Mouse (Mus musculus): ENCODE results near the gene Mtmr10. TPM values are rescaled to one million over a fixed set of nuclear protein-coding genes. Genes with fewer than 3 reads are reported as not detected.

Gene Mtmr10
- polyA plus RNA-seq, 1 experiment: 10.4 TPM

DNA sequence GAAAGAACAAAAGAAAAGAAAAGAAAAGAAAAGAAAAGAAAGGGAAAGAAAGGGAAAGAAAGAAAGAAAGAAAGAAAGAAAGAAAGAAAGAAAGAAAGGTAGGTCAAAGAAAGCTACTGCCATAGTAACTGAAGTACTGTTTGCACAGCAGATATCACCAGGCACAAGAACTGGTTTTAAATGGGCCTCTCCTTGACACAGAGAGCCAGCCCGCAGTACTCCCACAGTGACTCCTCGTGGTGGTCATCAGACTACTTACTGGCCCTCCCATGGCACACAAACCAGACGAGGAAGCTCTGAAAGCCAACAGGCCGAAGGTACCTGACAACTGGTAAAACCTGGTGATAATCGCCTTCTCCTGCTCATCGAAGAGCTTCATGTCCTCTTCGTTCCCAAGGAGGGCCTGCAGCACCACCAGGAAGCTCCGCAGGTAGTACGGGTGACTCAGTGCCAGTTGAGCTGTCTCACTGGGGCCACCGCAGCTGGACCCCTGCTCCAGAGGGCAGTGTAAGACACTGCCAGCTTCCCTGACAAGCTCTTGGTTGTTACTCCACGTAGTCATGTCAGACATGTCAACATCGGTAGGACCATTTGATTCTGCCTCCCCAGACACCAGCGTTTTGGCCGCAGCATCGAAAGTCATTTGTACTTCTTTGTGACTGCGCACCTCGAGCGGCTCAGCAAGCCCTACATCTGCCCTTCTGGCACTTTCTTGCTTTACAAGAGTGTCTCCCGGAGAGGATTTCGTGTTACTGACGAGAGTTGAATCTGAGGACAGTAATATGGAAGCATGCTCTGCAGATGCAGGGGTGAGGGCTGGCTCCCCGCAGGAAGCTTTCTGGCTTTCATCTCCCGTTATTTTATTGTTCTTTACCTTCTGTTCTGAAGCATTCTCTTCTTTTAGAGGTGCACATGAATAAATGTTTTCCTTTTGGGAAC is 84.8 kb downstream of the Mtmr10 start:
- DNase-seq (ENCODE audit: low read depth): no peak

GRCm38 (mm10) chr7:64373147-64373829 is 85.8 kb downstream of the Mtmr10 start:
- DNase-seq (ENCODE audit: low read depth): no peak

DNA sequence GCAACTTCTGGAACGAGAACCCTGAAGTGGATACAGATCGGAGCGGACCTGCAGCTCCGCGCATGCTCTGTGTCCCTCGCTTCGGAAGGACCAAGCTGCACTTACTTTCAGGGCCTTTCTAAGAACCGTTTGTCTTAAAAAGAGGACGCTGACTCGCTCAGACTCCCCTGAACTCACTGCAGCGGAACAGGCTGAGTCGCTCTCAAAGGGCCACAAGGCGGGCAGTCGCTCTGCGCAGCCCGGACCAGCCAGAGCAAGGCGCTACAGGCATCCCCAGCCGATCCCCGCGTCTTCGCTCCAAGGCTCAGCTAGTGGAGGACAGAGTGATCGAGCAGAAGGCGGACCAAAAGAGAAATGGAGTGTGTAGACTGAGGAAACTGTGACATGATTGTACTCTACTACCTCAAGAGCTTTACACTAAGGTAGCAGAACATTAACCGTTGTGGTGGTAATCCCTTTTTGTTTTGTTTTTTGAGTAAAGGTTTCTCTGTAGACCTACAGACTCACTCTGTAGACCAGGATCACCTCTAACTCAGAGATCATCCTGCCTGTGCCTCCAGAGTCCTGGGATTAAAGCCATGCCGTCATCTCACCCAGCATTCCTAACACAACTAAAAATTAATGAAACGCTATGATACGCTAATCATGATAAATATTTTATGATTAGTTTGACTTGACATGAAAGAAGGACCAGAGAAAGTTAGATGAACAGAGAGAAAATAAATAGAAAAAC is 86.5 kb downstream of the Mtmr10 start, which contains the start of gene Fan1:
Fan1 (minus strand) TSS at position 266 of the 733 bp plus-strand sequence.
- DNase-seq (ENCODE audit: low read depth): no peak

Other genes starting within 250 kb of the Mtmr10 start
- 0.58 and 1.4 TPM in 2 replicates for gene Trpm1, start 133.8 kb upstream of the Mtmr10 start, polyA plus RNA-seq (2012; rRNA removed)
- gene Fan1, start 86.4 kb downstream of the Mtmr10 start, polyA plus RNA-seq (2012; rRNA removed): 5.8 and 5.9 TPM in 2 replicates
- gene Mphosph10, start 104.6 kb downstream of the Mtmr10 start, polyA plus RNA-seq (2012; rRNA removed): 1.00 and 1.4 TPM in 2 replicates
- 50.7 and 50.8 TPM in 2 replicates for gene Mcee, start 105.0 kb downstream of the Mtmr10 start, polyA plus RNA-seq (2012; rRNA removed)
- gene Apba2, start 214.1 kb downstream of the Mtmr10 start, polyA plus RNA-seq (2012; rRNA removed): 0.95 and 1.7 TPM in 2 replicates

All from gonadal fat pad, adult 2 months (tissue).